Mouse (Mus musculus): ENCODE data around the gene Pik3c2b.

Gene Pik3c2b

GRCm38 (mm10) chr1:133132388-133133326 lies 87.2 kb downstream of the Pik3c2b start:
- no peak for DNase-seq (ENCODE audit: low read depth in 2 of 2, low spot score in 2 of 2)

DNA sequence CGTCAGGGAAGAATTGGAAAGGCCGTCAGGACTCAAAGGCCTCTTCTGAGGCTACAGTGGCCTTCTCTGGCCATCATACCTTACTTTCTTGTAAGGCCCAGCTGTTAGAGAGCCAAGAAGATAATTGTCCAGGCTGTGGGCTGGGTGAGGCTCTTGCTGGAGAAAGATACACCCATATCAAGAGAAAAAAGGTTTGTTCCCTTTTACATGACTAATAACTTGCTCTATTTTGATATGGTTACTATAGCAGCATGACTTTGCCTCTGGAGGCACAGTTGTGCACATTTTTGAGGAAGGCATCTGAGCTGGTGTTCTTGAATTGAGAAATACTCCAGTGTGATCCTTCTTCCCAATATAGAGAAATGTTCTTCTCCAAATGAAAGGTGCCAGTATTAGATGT lies 88.0 kb downstream of the Pik3c2b start:
- no peak for DNase-seq (ENCODE audit: low read depth in 2 of 2, low spot score in 2 of 2)

DNA sequence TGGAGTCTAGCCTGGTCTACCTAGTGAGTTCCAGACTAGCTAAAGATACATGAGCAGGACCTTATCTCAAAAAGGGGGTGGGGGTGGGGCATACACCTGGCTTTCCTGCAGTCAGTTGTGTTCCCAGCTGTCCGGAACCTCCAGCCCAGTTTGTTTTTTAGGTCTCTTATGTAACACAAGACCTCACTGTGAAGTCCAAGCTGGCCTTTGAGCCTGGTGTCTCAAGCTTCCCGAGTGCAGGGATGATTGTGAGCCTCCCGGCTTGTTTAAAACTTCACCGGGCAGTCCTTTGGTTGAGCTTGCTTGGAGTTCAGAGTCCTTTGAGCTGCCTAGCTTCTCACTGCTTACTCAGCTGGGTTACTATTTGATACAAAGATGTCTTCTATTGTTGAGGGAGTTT lies 88.6 kb downstream of the Pik3c2b start:
- DNase-seq (ENCODE audit: low read depth in 2 of 2, low spot score in 2 of 2): no peak

DNA sequence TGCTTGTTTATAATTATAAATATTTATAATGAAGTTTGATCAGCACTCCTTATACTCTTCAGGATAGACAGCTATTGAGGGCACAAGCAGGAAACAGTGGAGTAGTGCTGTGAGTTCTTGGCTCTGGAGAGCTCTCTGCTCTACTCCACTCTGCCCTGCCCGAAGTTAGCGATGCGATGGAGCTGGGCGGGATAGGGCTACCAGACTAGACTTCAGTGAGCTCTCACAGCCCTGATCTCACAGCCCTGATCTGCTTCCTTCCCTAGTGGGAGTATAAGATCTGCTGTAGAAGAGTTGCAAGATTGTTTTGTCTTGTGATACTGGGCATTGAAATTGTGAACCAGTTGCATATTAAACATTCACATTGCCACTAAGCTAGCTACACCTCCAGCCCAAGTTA lies 89.4 kb downstream of the Pik3c2b start:
- DNase-seq (ENCODE audit: low read depth in 2 of 2, low spot score in 2 of 2): no peak

- no peak for DNase-seq (ENCODE audit: low read depth in 2 of 2, low spot score in 2 of 2)
Observed at GRCm38 (mm10) chr1:133135808-133136207, 90.3 kb downstream of the Pik3c2b start.

- DNase-seq (ENCODE audit: low read depth in 2 of 2, low spot score in 2 of 2): no peak
Observed at GRCm38 (mm10) chr1:133138401-133138800, 92.9 kb downstream of the Pik3c2b start.

DNA sequence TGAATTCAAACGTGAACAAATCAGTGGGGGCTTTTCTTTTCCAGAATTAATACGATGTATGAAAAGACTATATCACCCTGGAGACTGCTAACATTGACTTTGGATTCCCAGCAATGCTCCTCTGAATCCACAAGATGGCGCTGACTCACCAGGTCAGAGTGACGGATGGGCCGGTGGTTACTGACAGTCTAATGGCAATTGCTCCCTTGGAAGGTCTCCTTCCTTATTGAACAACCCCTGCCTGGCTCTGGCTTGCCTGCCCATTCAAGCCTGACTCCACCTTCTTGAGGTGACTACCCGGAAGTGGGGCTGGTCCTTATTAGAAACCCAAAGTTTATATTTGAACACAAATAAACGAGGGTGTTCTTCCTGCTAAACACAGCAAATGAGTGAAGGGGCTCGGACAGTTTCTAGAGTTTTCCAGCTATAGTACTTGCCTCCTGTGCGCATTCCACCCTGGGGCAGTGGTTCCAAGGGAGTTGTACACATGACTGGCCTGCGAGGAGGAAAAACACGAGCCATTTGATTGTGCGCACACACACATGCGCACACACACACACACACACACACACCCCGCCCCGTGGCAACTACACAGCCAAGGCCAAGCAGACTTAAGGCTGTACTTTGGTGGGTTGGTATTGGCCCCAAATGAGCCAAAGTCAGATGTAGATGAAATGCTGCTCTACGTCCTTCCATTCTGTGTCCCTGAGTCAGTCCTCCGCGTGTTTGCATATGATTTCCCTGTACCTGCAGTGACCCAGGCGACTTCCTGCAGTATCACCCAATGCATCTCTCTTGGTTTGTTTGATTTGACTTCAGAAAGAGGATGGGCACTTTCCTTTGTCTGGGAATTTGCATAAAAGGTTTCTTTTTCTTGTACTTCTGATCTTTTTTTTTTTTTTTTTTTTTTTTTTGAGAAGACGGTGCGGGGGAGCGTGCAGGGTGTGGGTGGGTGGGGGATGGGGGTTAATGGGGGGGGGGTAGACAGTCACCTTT lies 100.8 kb downstream of the Pik3c2b start:
- peak; percentile 54 to 65 for DNase-seq (ENCODE audit: low read depth in 2 of 2, low spot score in 2 of 2)

DNA sequence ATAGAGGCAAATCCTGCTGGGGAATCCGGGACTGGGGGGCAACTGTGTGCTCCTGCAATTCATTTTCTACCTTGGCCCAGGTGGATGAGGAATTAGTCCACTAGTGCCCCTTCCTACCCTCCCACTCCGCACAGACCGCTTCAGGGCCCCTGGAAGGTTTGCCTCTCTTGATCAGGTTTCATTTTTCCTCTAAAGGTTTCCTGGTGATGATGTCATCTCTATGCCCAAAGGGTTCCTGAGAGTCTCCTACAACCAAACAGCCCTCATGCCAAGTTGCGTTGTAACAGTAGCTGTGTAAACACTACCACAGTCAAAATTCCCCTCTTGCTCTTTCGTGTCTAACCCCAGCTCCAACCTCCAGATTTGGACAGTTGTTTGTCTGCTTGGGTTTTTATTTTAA lies 101.9 kb downstream of the Pik3c2b start:
- no peak for DNase-seq (ENCODE audit: low read depth in 2 of 2, low spot score in 2 of 2)

GRCm38 (mm10) chr1:133148122-133148521 lies 102.7 kb downstream of the Pik3c2b start:
- no peak for DNase-seq (ENCODE audit: low read depth in 2 of 2, low spot score in 2 of 2)

DNA sequence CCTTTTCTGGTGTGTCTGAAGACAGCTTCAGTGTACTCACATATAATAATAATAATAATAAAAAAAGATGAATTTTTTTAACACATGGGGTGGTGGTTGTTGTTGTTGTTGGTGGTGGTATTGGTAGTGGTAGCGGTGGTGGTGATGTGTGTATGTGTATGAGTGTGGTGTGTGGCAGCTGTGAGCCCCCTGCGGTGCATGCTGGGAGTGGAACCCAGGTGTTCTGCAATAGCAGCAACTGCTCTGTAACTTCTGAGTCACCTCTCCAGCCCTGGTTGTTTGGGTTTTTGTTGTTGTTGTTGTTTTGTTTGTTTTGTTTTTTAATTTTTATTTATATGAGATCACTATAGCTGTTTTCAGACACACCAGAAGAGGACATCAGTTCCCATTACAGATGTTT lies 105.1 kb downstream of the Pik3c2b start:
- DNase-seq (ENCODE audit: low read depth in 2 of 2, low spot score in 2 of 2): no peak

DNA sequence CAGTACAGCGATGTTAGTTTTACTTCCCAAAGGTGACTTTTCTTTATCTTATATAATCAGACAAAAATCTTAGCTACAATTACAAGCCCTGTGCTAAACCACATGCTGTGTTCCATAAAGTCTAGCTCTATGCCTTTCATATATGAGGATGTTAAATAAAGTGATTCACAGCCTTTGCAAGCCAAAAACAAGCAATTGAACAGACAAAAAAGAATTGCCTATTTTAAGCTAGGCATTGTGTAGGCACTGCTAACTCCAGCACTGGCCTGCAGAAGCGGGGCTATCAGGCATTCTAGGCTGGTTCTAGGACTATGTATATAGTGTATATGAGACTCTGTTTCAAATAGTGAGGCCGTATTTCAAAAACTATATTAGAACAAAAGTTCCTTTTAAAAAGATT lies 106.7 kb downstream of the Pik3c2b start:
- no peak for DNase-seq (ENCODE audit: low read depth in 2 of 2, low spot score in 2 of 2)

GRCm38 (mm10) chr1:133155270-133155669 lies 109.8 kb downstream of the Pik3c2b start:
- no peak for DNase-seq (ENCODE audit: low read depth in 2 of 2, low spot score in 2 of 2)
